Mouse (Mus musculus): ENCODE measurements around the gene Igbp1. TPM values are rescaled to one million over a fixed set of nuclear protein-coding genes. Genes with fewer than 3 reads are reported as not detected.
A peak's percentile ranks its signal among the peaks of the same experiment; 100 is the strongest.

Igbp1 gene
- total RNA-seq, 1 experiment = 83.4 TPM

DNA sequence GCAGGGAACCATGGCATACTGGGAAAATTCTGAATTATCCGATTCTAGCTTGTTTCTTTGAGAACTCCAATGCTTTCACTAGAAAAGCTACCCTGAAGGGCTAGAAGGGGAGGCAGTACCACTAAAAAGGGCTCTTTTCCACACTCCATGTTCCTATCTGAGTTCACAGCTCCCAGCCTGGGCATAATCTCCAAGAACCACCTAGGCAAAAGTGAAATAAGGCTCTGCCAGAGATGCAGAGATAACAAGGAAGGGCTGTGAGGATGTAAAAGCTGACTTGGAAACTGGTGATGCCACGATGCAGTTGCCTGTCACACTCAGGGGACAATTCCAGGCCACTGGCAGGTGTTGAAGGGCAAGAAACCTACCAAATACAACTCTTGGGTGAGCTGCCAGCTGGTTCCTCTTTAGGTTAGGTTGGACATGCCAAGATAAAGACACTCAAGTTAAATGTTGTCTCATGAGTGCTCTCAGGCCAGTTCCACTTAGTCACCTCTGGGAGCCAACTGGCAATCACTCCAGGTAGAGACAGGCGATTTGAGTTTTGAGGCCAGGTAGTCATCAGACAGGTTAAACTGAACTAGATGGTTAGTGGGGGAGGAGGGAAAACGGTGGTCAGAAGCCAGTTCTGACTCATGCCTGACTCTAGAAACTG is 18.4 kb upstream of the Igbp1 start:
- H3K9ac ChIP-seq (ENCODE audit: insufficient read depth, low read depth, low read length, poor library complexity, severe bottlenecking) = no peak overlapping the region
- no peaks in the 10 kb centered on the region for H3K9me3 ChIP-seq (ENCODE audit: control insufficient read depth, insufficient read depth, low read depth, low read length)
- in situ Hi-C loops (cut with MboI; ENCODE audit: low sequenced_read_pairs in 2 of 2, unreplicated experiment in 2 of 2) = no loop called here
- H3K36me3 ChIP-seq (ENCODE audit: control insufficient read depth, insufficient read depth, low read length, poor library complexity, severe bottlenecking) = no peaks in the 10 kb centered on the region
- no peak overlapping the region for H3K4me3 ChIP-seq (ENCODE audit: insufficient read depth in 1 of 2, low read depth in 1 of 2, low read length in 2 of 2, poor library complexity in 1 of 2, severe bottlenecking in 1 of 2)
- H3K27ac ChIP-seq (ENCODE audit: insufficient read depth, low read depth, low read length, poor library complexity, severe bottlenecking) = no peak overlapping the region
- no peaks in the 10 kb centered on the region for H3K4me1 ChIP-seq (ENCODE audit: control insufficient read depth in 2 of 2, insufficient read depth in 2 of 2, low read length in 2 of 2, poor library complexity in 1 of 2)
- no peak for DNase-seq (ENCODE audit: low read depth, low spot score)
- no peak for TF ChIP-seq ZC3H11A (IDR thresholded peaks at IDR 0.05; ENCODE audit: borderline replicate concordance, low read depth, low read length)
- no peak for TF ChIP-seq CHD2 (IDR thresholded peaks at IDR 0.05; ENCODE audit: low read depth, low read length)
- no peak for TF ChIP-seq MAFK (IDR thresholded peaks at IDR 0.05; ENCODE audit: insufficient read depth, low read depth, low read length)
- TF ChIP-seq HCFC1 (IDR thresholded peaks at IDR 0.05; ENCODE audit: borderline replicate concordance, insufficient read depth, low read length) = no peak
- TF ChIP-seq ZNF384 (IDR thresholded peaks at IDR 0.05; ENCODE audit: low read depth, low read length) = no peak

DNA sequence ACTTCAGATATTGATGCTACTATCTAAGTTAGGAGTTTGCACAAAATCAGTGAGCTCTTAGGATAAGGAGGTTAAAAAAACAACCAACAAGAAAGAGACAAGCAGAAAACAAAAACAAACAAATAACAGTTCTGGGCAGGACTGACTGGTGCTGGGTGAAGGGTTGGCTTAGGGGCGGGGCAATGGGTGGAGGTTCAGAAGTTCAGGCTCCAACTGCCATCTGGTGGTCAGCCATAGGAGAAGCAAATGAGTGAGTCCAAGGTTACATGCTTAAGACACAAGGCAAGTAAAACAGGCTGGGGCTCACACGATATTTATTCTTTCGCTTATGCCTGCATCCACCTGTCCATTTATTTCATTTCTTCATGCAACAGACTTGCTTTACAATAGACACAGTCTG is 13.8 kb upstream of the Igbp1 start:
- Histone ChIP-seq H3K9me3 (ENCODE audit: control insufficient read depth, insufficient read depth, low read depth, low read length) (no peaks in the 10 kb centered on the region), H3K36me3 (ENCODE audit: control insufficient read depth, insufficient read depth, low read length, poor library complexity, severe bottlenecking) (no peaks in the 10 kb centered on the region), H3K9ac (ENCODE audit: insufficient read depth, low read depth, low read length, poor library complexity, severe bottlenecking) (no peak overlapping the region), H3K27ac (ENCODE audit: insufficient read depth, low read depth, low read length, poor library complexity, severe bottlenecking) (no peak overlapping the region), H3K4me1 (ENCODE audit: control insufficient read depth in 2 of 2, insufficient read depth in 2 of 2, low read length in 2 of 2, poor library complexity in 1 of 2) (no peaks in the 10 kb centered on the region), H3K4me3 (ENCODE audit: insufficient read depth in 1 of 2, low read depth in 1 of 2, low read length in 2 of 2, poor library complexity in 1 of 2, severe bottlenecking in 1 of 2) (no peak overlapping the region)
- in situ Hi-C loops (cut with MboI; ENCODE audit: low sequenced_read_pairs in 2 of 2, unreplicated experiment in 2 of 2) = no loop called here
- TF ChIP-seq ZNF384 (IDR thresholded peaks at IDR 0.05; ENCODE audit: low read depth, low read length) (no peak), ZC3H11A (IDR thresholded peaks at IDR 0.05; ENCODE audit: borderline replicate concordance, low read depth, low read length) (peak; percentile 70; the same call in 1 of the 2 replicates), MAFK (IDR thresholded peaks at IDR 0.05; ENCODE audit: insufficient read depth, low read depth, low read length) (no peak)
- peak; percentile 41 for DNase-seq (ENCODE audit: low read depth, low spot score)

GRCm38 (mm10) chrX:100493500-100494067 is 507 bp upstream of the Igbp1 start:
- in situ Hi-C loops (cut with MboI; ENCODE audit: low sequenced_read_pairs in 2 of 2, unreplicated experiment in 2 of 2) = no loop called here
- no peak overlapping the region for H3K27ac ChIP-seq (ENCODE audit: insufficient read depth, low read depth, low read length, poor library complexity, severe bottlenecking)
- H3K4me1 ChIP-seq (ENCODE audit: control insufficient read depth in 2 of 2, insufficient read depth in 2 of 2, low read length in 2 of 2, poor library complexity in 1 of 2) = no peaks in the 10 kb centered on the region
- H3K36me3 ChIP-seq (ENCODE audit: control insufficient read depth, insufficient read depth, low read length, poor library complexity, severe bottlenecking) = peaks cover 2% of the 10 kb centered on the region; the same call in 1 of the 2 replicates
- TF ChIP-seq HCFC1 (IDR thresholded peaks at IDR 0.05; ENCODE audit: borderline replicate concordance, insufficient read depth, low read length) (no peak), ZC3H11A (IDR thresholded peaks at IDR 0.05; ENCODE audit: borderline replicate concordance, low read depth, low read length) (no peak), ZNF384 (IDR thresholded peaks at IDR 0.05; ENCODE audit: low read depth, low read length) (no peak), CHD2 (IDR thresholded peaks at IDR 0.05; ENCODE audit: low read depth, low read length) (no peak), MAFK (IDR thresholded peaks at IDR 0.05; ENCODE audit: insufficient read depth, low read depth, low read length) (no peak)
- peak overlapping the region; percentile 68 for H3K9ac ChIP-seq (ENCODE audit: insufficient read depth, low read depth, low read length, poor library complexity, severe bottlenecking)
- no peaks in the 10 kb centered on the region for H3K9me3 ChIP-seq (ENCODE audit: control insufficient read depth, insufficient read depth, low read depth, low read length)
- H3K4me3 ChIP-seq (ENCODE audit: insufficient read depth in 1 of 2, low read depth in 1 of 2, low read length in 2 of 2, poor library complexity in 1 of 2, severe bottlenecking in 1 of 2) = peak overlapping the region; percentile 64 to 97
- peak; percentile 3 for DNase-seq (ENCODE audit: low read depth, low spot score)

DNA sequence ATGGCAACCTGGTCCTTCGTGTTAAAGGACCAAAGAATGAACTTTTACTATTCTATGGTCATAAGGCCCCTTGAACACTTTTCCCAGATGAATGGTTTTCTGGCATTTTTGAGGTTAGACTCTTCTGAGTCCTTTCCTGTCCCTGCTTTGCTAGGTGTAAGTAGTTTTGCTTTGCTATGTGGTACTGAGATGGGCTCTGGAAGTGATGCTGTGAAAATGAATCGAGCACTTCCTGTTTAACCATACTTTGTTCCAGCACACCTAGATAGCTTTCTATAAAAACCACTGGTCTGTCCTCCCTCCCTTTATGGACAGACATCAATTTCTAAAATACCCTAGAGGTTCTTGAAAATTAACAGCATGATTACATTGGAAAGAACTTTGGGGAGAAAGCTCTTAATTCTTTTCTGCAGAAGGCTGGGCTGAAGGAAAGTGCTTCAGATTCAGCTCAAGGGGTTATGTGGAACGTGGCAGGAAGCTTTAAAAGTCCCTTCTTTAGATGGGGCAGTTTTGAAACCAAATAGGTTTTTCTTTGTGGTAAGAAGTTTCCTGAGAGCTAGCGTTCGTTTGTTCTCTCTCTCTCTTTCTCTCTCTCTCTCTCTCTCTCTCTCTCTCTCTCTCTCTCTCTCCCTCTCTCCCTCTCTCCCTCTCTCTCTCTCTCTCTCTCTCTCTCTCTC is 10.2 kb downstream of the Igbp1 start:
- Histone ChIP-seq H3K4me3 (ENCODE audit: insufficient read depth in 1 of 2, low read depth in 1 of 2, low read length in 2 of 2, poor library complexity in 1 of 2, severe bottlenecking in 1 of 2) (no peak overlapping the region), H3K4me1 (ENCODE audit: control insufficient read depth in 2 of 2, insufficient read depth in 2 of 2, low read length in 2 of 2, poor library complexity in 1 of 2) (no peaks in the 10 kb centered on the region), H3K9me3 (ENCODE audit: control insufficient read depth, insufficient read depth, low read depth, low read length) (no peaks in the 10 kb centered on the region), H3K9ac (ENCODE audit: insufficient read depth, low read depth, low read length, poor library complexity, severe bottlenecking) (no peak overlapping the region), H3K27ac (ENCODE audit: insufficient read depth, low read depth, low read length, poor library complexity, severe bottlenecking) (no peak overlapping the region), H3K36me3 (ENCODE audit: control insufficient read depth, insufficient read depth, low read length, poor library complexity, severe bottlenecking) (no peaks in the 10 kb centered on the region; the same call in 1 of the 2 replicates)
- DNase-seq (ENCODE audit: low read depth, low spot score) = no peak
- TF ChIP-seq HCFC1 (IDR thresholded peaks at IDR 0.05; ENCODE audit: borderline replicate concordance, insufficient read depth, low read length) = no peak
- no peak for TF ChIP-seq ZNF384 (IDR thresholded peaks at IDR 0.05; ENCODE audit: low read depth, low read length)
- no peak for TF ChIP-seq MAFK (IDR thresholded peaks at IDR 0.05; ENCODE audit: insufficient read depth, low read depth, low read length)
- no peak for TF ChIP-seq CHD2 (IDR thresholded peaks at IDR 0.05; ENCODE audit: low read depth, low read length)
- no peak for TF ChIP-seq ZC3H11A (IDR thresholded peaks at IDR 0.05; ENCODE audit: borderline replicate concordance, low read depth, low read length)
- in situ Hi-C loops (cut with MboI; ENCODE audit: low sequenced_read_pairs in 2 of 2, unreplicated experiment in 2 of 2) = no loop called here

All from ES-E14 (cell line).